Mouse (Mus musculus) retina, adult 2 months (tissue): ENCODE measurements around the gene Cntrl.

Experiments used
- DNase-seq: peaks from one replicate; pipeline ENCODE4 v3.0.0-alpha.2; 2012; ENCODE audit warnings: low read depth, low spot score

The Cntrl gene

DNA sequence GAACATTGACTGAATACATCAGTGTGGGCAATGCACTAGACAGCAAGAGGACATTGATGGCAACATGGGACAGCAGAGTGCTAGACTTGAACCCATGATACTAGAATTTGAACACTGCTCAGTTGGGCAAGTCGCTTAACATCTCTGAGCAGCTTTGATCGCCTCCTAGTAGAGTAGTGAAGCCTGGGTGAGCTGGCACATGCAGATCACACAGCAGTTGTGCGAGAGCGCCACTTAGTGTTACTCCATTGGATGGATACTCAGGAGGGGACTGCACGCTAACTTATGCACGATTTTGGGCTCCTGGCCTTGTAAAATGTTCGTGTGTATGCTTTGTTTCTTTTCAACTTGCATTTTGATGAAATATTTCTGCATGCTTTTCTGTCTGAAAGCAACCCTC, 15.4 kb downstream of the Cntrl start:
- no peak for DNase-seq

DNA sequence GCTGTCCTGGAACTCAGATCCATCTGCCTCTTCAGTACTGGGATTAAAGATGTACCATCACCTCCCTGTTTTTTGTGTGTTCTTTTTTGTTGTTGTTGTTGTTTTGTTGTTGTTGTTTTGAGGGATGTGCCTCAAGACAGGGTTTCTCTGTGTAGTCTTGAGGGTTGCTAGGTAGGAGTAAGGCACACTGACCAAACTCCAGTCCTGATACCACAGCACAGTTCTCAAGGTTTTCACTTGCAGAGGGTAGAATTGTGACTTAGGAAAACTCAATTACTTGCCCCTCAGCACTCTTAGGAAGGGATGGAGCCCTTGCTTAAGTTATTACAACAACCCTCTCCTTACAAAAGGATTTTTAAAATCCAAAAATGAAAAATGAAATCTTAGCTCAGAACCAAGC, 22.2 kb downstream of the Cntrl start:
- DNase-seq = no peak

DNA sequence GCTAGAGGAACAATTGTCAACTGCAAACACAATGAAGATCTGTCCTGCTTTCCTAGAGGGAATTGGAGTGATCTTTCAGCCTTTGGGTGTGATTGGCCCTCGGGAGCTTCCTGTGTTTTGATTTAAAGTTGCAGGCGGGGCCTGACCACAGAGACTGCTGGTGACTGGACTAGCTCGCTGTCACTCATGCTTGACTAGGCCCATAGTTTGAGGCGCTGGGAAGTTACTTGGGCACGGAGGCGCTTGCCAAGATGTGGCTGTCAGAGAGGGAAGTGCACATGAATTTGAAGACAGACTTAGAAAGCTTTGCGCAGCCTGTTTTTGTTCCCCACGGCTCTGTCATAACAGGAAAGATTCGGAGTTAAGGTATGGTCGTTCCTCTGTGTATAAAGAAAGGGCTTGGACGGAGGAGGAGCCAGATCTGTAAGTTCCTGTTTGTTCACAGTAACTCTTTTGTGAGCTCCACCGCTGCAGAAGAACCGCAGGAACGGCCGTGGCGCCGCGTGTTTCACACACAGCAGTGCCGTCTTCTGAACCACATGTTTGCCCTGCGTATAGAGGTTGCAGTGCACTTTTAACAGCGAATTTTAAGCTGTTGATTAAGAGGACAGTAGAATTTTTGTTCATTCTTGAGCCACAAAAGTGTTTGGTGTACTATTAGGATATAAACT, 22.8 kb downstream of the Cntrl start:
- peak; percentile 59 for DNase-seq

DNA sequence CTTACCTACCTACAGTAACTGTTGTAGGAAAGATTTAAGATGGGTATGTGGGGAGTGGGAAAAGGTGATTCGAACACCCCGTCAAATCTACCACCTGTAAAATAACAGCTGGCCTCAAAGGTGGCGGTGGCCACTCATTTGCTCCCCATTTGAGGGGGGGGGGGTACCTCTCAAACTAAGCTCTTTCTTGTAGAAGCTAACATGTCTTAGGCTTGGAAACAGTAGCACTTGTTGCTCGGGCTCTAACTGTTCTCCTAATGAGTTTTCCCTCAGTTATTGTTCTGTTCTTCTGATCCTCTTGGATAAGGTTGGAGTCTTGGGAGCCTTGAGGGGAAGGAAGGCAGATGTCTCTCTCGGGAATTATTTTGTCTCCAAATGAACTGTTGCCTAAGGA, 23.4 kb downstream of the Cntrl start:
- DNase-seq = no peak

DNA sequence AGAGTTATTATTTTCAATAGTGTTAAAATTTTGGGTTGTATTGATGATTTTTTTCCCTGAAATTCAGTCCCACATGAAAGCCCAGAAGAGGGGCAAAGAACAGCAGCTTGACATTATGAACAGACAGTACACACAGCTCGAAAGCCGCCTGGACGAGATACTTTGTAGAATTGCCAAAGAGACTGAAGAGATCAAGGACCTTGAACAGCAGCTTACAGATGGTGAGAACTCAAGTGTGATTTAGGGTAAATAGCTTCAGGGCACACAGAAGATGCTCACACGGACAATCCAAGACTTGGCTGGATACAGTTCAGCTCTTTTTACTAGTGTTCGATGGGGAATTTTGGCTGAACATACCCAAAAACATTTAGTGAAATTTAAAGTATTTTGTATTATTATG, 24.6 kb downstream of the Cntrl start:
- no peak for DNase-seq

DNA sequence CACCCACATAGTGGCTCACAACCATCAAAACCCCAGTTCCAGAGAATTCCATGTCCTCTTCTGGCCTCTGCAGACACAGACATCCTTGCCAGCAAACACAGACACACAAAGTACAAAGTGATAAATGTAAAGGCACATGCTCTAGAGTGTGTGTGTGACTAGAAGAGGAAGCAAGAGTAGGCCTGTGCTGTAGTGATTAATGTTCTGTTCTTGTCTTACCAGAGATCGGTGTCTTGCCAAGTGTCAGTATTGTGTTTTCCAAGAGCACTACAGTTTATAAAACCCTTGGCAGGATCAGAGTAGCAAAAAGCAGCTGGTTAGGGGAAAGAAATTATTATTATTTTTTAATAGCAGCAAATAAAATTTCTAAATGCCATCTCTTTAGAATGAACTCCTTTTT, 29.3 kb downstream of the Cntrl start:
- DNase-seq = no peak

DNA sequence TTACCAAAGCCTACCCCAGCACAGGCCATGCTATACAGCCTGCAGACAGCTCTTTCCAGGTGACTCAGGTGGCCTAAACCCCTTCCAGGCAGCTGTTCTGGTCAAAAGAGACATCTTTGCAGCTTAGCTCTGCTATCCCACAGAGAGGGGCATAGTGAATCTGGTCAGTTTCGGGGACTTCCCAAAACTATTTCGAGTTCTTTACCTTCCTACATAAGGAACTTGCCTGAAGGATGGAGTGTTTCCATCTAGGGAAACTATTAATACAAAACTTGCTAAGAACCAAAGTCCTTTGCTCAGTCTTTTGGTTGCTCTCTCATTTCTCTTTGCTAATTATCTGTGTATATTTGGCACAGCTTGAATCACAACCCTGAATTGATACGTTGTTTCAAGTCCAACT, 32.4 kb downstream of the Cntrl start:
- no peak for DNase-seq

DNA sequence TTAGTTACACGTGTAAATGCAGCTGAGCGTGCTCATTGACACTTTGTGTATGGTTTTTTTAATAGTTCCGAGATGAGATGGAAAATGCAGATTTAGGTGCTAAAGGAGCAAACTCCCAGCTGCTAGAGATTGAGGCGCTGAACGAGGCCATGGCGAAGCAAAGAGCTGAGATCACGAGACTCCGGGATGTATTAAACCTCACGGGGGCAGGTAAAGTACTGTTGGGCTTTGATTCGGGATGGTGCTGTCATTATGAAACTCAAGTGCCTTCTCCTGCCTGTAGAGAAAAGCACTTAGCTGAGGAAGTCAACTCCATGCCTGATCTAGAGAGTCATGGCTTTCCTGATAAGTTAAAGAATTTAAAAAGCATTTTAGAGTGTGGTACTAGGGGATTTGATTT, 39.5 kb downstream of the Cntrl start:
- no peak for DNase-seq

DNA sequence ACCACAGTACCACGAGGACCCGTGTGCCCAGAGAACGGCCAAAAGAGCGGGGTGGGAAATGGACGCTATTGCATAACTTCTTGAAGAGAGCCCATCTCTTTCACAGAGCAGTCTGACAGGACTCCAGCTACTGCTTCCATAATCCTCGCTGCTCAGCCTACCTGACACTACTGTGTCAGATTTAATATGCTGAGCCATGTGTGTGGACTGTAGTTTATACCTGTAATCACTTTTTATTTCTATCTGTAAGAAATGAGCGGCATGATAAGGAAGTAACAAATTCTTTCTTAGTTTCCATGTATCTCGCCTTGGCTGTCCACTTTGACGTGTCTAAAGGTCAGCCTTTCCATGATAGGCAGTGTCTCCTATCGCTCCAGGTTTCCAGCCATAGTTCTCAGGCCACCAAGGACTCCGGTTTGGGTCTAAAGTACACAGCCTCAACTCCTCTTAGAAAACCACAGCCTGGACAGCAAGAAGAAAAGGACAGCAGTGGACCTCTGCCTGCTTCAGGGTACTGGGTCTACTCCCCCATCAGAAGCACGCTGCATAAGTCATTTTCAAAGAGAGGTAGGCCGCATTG, 42.1 kb downstream of the Cntrl start:
- no peak for DNase-seq

DNA sequence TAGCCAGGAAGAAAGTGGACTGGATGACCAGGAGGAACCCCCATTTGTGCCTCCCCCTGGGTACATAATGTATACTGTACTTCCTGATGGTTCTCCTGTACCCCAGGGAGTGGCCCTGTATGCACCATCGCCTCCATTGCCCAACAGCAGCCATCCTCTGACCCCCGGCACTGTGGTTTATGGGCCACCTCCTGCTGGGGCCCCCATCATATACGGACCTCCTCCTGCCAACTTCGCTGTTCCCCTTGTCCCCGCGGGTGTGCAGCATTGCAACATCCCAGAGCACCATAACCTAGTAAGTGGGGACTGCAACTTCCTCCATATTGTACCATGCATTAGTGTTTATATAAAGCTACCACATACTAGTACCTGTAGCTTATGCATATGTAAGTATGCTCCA, 43.9 kb downstream of the Cntrl start:
- no peak for DNase-seq

DNA sequence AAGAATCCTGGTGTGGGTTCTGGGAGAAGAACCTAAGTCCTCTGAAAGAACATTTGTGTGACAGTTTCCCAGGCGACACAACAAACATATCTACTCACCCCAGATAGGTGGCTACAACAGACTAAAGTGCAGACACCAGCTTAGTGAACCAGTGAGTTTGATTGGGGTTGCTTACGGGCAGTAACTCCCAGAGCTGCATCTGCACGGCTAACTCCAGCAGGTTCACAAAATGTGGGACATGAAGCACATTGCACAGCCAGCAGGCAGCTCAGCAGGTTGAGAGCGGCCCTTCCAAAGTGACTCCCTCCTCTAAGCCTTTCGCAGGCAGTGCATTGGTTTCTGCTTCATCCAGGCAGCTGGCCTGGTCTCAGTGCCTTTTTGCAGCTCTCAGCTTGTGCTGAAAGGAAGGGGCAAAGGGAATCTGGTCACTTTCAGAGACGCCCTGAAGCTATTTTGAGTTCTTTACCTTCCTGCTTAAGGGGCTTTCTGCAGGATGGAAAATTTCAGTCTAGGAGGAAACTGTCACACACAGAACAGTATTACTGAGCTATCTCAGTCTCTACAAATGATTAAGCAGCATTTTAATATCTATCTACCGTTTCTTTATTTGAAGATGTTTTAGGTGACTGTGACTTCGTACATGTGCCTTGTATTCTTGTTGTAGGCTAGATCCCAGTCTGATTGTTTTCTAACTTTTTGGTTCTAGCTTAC, 44.7 kb downstream of the Cntrl start:
- DNase-seq = no peak

DNA sequence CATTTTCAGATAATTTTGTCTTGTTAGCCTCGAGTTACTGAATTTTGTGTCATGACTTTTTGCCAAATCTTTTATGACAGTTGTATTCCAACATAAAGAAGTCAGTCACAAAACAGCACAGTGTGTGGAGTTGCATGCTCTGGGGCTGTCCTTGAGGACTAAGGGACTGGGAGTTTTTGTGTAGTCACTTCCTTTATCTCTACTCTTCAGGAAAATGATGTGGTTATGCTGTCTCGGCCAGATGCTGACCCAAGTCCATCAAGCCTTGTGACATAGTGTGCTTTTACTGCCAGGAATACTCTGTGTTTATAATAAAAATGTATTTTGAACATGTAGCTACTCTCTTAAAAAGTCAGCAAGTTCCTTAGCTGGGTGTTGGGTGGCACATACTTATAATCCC, 47.7 kb downstream of the Cntrl start:
- DNase-seq = no peak

DNA sequence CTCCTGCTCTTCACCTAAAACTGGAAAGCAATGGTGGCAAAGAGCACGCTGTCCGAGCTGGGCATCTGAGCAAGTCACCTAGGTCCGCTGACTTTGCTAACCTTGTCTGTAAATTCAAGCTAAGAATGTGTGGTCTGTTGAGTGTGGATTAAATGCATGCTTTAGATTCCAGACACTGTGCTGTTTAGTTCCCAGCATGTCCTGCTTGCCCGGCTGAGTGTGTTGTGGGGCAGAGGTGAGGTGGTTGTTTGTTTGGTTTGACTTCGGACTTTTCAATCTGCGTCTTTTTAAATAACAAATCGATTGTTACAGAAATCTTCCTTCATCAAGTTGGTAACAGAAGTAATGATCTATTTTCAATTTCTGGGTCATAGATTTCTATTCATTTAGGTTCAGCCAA, 48.5 kb downstream of the Cntrl start:
- DNase-seq = no peak

DNA sequence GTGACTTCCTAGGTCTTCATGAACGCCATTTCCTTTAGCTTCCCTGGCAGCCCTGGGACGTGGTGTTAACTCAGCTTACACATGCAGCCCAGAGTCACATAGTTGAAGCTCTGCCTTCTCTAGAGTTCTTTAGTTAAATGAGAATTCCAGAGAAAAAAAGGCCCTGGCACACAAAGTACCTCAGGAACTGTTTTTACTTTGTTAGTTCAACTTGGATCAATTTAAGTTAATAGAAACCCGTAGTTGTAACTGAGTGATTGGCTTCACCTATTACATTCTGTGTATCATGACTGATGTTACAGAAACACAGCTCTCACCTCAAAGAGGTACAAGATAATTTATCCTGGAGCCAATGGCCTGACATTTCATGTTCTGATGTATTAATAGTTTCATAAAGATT, 49.1 kb downstream of the Cntrl start:
- no peak for DNase-seq

DNA sequence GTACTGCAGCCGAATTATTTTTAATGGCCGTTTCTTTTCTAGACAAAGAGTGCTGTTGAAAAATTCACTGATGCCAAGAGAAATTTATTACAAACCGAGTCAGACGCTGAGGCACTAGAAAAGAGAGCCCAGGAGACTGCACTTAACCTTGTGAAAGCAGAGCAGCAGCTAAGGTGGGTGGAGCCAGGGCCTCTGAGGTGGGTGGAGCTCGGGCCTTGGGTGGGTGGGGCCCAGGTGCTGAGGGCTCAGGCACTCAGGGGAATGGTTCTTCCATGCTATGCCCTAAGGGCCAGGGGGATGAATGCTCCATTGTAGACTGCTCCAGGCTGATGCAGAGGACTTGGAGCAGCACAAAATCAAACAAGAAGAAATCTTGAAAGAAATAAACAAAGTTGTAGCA, 50.9 kb downstream of the Cntrl start:
- no peak for DNase-seq

DNA sequence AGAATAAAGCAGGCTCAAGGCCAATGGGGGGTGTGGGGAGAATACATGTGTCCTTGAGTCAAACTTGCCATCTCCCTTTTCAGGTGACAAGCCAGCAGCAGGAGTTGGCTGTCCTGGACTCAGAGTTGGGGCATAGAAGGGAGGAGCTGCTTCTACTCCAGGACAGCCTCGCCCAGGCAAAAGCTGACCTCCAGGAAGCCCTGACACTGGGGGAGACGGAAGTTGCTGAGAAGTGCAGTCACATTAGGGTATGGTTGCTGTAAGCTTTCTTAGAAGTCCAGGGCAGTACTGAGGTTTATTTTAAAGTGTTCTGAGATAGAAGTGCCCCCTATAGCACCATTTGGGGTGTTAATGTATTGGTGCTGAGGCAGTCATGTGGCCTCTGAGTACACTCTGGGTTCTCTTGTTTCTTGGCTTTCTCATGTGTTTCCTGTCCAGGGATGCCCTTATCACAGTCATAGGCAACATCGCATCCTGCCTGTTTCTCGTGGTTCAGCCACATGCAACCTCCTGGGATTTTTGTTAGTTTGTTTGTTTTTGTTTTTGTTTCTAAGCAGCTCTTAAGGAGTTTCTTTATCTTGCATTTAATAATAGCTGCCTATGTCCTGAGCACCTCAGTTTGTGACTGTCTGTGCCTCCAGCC, 52.7 kb downstream of the Cntrl start:
- no peak for DNase-seq

DNA sequence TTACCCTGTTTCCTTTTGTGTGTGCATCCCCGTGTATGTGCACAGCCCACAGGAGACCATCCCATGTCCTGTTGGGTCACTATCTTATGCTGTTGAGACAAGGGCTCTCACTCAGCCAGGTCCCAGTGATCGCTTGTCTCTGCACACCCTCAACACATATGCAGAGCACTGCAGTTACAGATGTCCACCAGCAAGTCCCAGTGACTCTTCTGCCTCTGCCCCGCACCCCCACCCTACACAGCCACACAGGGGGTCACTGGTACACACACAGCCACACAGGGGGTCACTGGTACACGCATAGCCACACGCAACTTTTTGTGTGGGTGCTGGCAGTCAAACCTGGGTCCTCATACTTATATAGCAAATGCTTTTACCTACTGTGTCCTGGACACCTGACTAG, 54.1 kb downstream of the Cntrl start:
- DNase-seq = no peak

DNA sequence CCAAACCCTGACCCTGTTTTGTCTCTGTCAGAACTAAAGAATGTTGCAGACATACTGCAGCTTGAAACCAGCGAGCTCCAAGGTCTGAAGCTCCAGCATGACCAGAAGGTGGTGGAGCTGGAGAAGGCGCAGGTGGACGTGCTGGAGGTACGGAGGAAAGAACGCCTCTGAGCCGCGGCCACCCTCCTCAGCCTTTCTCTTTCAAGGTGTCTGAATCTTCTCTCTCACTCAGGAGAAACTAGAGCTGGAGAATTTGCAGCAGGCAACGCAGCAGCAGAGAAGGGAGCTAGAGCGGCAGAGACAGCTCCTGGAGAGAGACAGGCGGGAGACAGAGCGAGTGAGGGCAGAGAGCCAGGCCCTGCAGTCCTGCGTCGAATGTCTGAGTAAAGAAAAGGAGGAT, 56.1 kb downstream of the Cntrl start:
- no peak for DNase-seq

DNA sequence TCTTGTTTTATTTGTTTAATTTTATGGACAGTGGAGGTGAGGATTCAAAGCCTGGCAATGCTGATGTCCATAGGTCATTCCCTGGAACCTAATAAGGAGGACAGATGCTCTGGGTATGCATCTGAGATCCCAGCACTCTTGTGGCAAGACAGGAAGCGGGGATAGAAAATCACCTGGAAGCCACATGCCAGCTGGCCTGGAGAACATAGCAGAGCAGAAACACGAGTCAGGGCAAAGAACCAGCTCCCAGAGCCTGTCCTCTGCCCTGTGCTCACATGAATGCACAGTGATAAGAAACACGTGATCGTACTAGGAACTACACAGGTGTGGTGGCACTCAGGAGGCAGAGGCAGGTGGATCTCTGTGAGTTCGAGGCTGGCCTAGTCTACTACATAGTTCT, 57.5 kb downstream of the Cntrl start:
- no peak for DNase-seq

DNA sequence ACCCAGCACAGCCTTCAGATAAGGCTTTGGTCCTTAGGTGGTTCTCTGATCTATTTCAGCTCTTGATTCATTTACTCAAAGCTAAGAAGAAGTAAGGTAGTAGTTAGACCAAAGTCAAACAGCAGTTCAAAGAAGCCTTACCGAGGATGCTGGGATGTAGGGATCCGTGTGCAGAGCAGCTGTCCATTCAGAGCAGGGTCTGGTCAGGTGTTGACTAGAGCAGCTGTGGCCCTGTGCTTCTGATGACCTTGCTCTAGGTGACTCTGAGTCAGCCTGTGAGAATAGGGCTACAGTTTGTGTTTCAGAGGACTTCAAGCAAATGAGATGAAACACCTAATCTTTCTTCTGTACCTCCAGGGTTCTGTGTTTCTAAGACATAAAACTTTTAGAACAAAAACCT, 60.2 kb downstream of the Cntrl start:
- no peak for DNase-seq

DNA sequence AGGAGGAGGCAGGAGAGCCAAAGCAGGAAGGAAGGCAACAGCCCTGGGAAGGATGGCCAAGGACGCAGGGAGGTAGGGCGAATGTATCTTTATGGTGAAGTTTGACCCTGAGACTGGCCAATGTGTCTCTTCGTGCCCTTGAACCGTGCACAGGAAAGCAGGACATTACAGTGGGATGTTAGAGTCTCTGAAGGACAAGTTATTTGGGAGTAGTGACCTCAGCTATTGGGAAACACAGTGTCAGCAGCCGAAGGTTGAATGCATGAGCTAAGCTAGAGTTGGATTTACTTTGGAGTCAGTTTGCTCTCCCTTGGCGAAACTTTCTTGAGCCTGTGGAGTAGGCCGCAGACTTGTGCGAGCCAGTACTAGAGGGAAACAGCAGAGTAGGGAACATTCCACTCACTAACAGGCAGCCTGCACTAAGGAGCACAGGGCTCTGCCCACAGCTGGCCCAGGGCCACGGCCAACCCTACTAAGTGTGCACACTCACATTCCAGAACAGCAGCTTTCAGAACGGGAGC, 62.1 kb downstream of the Cntrl start:
- no peak for DNase-seq

DNA sequence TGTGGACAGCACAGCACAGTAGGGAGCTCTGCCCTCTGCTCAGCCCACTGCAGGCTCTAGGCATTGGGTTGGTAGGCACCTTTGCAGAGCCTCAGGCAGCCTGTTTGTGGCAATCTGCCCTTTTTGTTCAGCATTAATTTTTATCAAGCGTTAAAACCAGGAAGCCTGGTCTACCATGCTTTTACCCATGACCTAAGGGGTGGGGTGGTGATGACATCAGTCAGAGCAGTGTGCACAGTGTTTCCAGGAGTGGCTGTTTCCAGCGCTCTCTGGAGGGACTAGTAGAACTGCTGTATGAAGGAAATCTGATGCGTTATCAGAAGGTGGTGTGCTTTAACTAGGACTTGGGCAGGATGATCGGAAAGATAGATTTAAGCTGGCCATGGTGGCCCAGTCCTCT, 63.0 kb downstream of the Cntrl start:
- no peak for DNase-seq

DNA sequence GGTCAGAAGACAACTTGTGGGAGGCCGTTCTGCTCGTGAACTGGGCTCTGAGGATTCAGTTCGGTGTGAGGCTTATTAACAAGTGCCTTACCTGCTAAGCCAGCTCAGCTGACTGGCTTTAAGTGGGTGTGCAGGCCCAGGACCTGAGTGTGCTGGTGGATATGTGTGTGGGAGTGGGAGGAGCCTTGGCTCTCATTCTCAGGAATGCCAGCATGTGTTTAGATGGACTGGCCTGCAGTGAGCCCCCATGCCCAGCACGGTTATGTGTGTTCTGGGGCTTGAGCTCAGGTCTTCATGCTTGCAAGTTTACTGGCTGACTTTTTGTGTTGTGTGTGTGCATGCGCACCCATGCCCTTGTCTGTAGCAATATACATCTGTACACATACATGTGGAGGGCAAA, 64.4 kb downstream of the Cntrl start:
- DNase-seq = no peak
